Mouse (Mus musculus) intestine, postnatal 0 days (tissue): Measurements from ENCODE around the gene Vsnl1. TPM values are rescaled to one million over a fixed set of nuclear protein-coding genes. Genes with fewer than 3 reads are reported as not detected.

Source experiments
- ATAC-seq: fragments of 200-750 bp; cut with Nextera tagmentation; 2 replicates; pipeline ENCODE4 v1.8.0; 2017; ENCODE audit warnings: mild to moderate bottlenecking, moderate TSS enrichment, moderate library complexity
- H3K27ac ChIP-seq: fragments of 300-500 bp; sonication (generic); 2 replicates; pipeline ENCODE4 v1.5.1; 2014; ENCODE audit warnings: mild to moderate bottlenecking, low read depth, low read length, moderate library complexity
- H3K27me3 ChIP-seq: fragments of 300-500 bp; sonication (generic); replicated peaks from 2 replicates; pipeline ENCODE4 v1.6.1; 2014; ENCODE audit warnings: low read length, mixed read lengths; ENCODE audit not compliant: control insufficient read depth, insufficient read depth
- H3K36me3 ChIP-seq: fragments of 300-500 bp; sonication (generic); 2 replicates; pipeline ENCODE4 v1.6.1; 2014; ENCODE audit warnings: mild to moderate bottlenecking, moderate library complexity; ENCODE audit not compliant: control insufficient read depth, insufficient read depth
- H3K4me1 ChIP-seq: fragments of 300-500 bp; sonication (generic); replicated peaks from 2 replicates; pipeline ENCODE4 v1.6.1; 2014; ENCODE audit warnings: antibody characterized with exemption, low read length, mixed read lengths; ENCODE audit not compliant: control insufficient read depth, insufficient read depth
- H3K4me2 ChIP-seq: fragments of 300-500 bp; sonication (generic); replicated peaks from 2 replicates; pipeline ENCODE4 v1.6.1; 2014; ENCODE audit warnings: low read depth, mild to moderate bottlenecking, moderate library complexity
- H3K4me3 ChIP-seq: fragments of 300-500 bp; sonication (generic); 2 replicates; pipeline ENCODE4 v1.5.1; 2014; ENCODE audit warnings: low read depth, low read length
- H3K9ac ChIP-seq: fragments of 300-500 bp; sonication (generic); 2 replicates; pipeline ENCODE4 v1.6.1; 2014; ENCODE audit warnings: mild to moderate bottlenecking, low read depth, low read length
- H3K9me3 ChIP-seq: fragments of 300-500 bp; sonication (generic); 2 replicates; pipeline ENCODE4 v1.6.1; 2016; ENCODE audit warnings: mixed run types; ENCODE audit not compliant: control insufficient read depth
- CTCF ChIP-seq: sonication (generic); IDR thresholded peaks from 2 replicates; pipeline ENCODE4 v1.5.1; 2016; ENCODE audit warnings: low read depth, mild to moderate bottlenecking, control low read depth, antibody characterized with exemption, moderate library complexity
- WGBS: fragments of 180-500 bp; shearing (Covaris S2); extraction: QIAGEN DNeasy Blood & Tissue Kit; methylation state at CpG from one replicate; pipeline ENCODE4 v1.1.7; 2014; 5-methylcytosine and 5-hydroxymethylcytosine counted together
- polyA plus RNA-seq: library from polyadenylated mRNA; unstranded; fragments of >200 nt; fragmentation: Nextera tagmentation; extraction: Ambion mirVana; gene quantifications from 2 replicates; pipeline ENCODE4 v1.2.1, GENCODE M21; 2015

The Vsnl1 gene
- polyA plus RNA-seq, 1 experiment from 2014 or later = 0.17 TPM

GRCm38 (mm10) chr12:11391244-11391949 lies 45.0 kb downstream of the Vsnl1 start:
- Histone ChIP-seq H3K9ac (no peak overlapping the region), H3K4me1 (no peaks in the 10 kb centered on the region), H3K36me3 (no peaks in the 10 kb centered on the region), H3K27ac (no peak overlapping the region), H3K9me3 (no peaks in the 10 kb centered on the region), H3K27me3 (no peaks in the 10 kb centered on the region), H3K4me3 (no peak overlapping the region), H3K4me2 (no peak overlapping the region)
- WGBS = 52% methylated on average over 7 of the region's 7 CpGs
- no peak for ATAC-seq
- no peak for TF ChIP-seq CTCF

GRCm38 (mm10) chr12:11389141-11389540 lies 47.3 kb downstream of the Vsnl1 start:
- no peak for TF ChIP-seq CTCF
- no peaks in the 10 kb centered on the region for H3K4me1 ChIP-seq
- H3K9ac ChIP-seq = no peak overlapping the region
- ATAC-seq = no peak
- no peak overlapping the region for H3K4me3 ChIP-seq
- WGBS = 51% methylated on average over 7 of the region's 7 CpGs
- no peak overlapping the region for H3K4me2 ChIP-seq
- no peak overlapping the region for H3K27ac ChIP-seq
- no peaks in the 10 kb centered on the region for H3K36me3 ChIP-seq
- no peaks in the 10 kb centered on the region for H3K9me3 ChIP-seq
- no peaks in the 10 kb centered on the region for H3K27me3 ChIP-seq

GRCm38 (mm10) chr12:11384754-11385153 lies 51.7 kb downstream of the Vsnl1 start:
- no peak for ATAC-seq
- WGBS = 97% methylated on average over 1 of the region's 1 CpGs
- Histone ChIP-seq H3K9me3 (no peaks in the 10 kb centered on the region), H3K27ac (no peak overlapping the region), H3K4me3 (no peak overlapping the region), H3K27me3 (no peaks in the 10 kb centered on the region), H3K9ac (no peak overlapping the region), H3K4me2 (no peak overlapping the region), H3K36me3 (no peaks in the 10 kb centered on the region), H3K4me1 (no peaks in the 10 kb centered on the region)
- no peak for TF ChIP-seq CTCF

GRCm38 (mm10) chr12:11379396-11379795 lies 57.0 kb downstream of the Vsnl1 start:
- Histone ChIP-seq H3K4me2 (no peak overlapping the region), H3K9me3 (no peaks in the 10 kb centered on the region), H3K27ac (no peak overlapping the region), H3K4me3 (no peak overlapping the region), H3K27me3 (no peaks in the 10 kb centered on the region), H3K4me1 (no peaks in the 10 kb centered on the region), H3K36me3 (no peaks in the 10 kb centered on the region), H3K9ac (no peak overlapping the region)
- 69% methylated on average over 2 of the region's 2 CpGs for WGBS
- no peak for TF ChIP-seq CTCF
- no peak for ATAC-seq

GRCm38 (mm10) chr12:11370056-11370455 lies 66.4 kb downstream of the Vsnl1 start:
- no peak overlapping the region for H3K4me2 ChIP-seq
- H3K4me1 ChIP-seq = no peaks in the 10 kb centered on the region
- H3K36me3 ChIP-seq = no peaks in the 10 kb centered on the region
- TF ChIP-seq CTCF = no peak
- no peaks in the 10 kb centered on the region for H3K27me3 ChIP-seq
- no peak overlapping the region for H3K9ac ChIP-seq
- no peak overlapping the region for H3K27ac ChIP-seq
- ATAC-seq = no peak
- no peaks in the 10 kb centered on the region for H3K9me3 ChIP-seq
- H3K4me3 ChIP-seq = no peak overlapping the region
- 63% methylated on average over 4 of the region's 4 CpGs for WGBS

GRCm38 (mm10) chr12:11367099-11367765 lies 69.2 kb downstream of the Vsnl1 start:
- Histone ChIP-seq H3K27ac (no peak overlapping the region), H3K36me3 (no peaks in the 10 kb centered on the region), H3K9ac (no peak overlapping the region), H3K4me2 (no peak overlapping the region), H3K27me3 (no peaks in the 10 kb centered on the region), H3K4me1 (no peaks in the 10 kb centered on the region), H3K9me3 (no peaks in the 10 kb centered on the region), H3K4me3 (no peak overlapping the region)
- 54% methylated on average over 3 of the region's 3 CpGs for WGBS
- no peak for ATAC-seq
- no peak for TF ChIP-seq CTCF
